Mouse (Mus musculus): Measurements from ENCODE around the gene Tmem256.

DNA sequence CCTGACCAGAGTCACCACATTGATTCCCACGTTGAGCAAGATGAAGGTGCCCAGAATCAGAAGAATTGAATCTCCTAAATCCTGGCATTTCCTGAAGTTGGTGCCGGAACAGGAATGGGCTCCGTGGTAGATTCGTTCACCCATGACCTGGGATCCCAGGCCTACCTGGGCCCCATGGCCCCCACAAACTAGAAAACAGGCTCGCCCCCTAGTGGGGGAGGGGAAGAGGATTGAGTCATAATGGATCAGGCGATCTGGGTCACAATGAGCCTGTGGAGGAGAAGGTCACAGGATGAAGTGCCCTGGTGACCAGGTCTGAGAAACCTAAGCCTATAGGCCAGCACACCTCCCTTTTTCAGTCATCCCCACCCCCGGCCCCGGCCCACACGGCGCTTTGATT is 23.2 kb upstream of the Tmem256 start, which contains the start of gene Gm39566:
- TF ChIP-seq CTCF (IDR thresholded peaks at IDR 0.05; ENCODE audit: borderline replicate concordance, insufficient read depth, low read length) = no peak
- no peak for TF ChIP-seq POLR2A (IDR thresholded peaks at IDR 0.05; ENCODE audit: low read depth, low read length)

All from embryonic fibroblast, embryonic 13.5 days (primary cell).